In the genomic region with DNA sequence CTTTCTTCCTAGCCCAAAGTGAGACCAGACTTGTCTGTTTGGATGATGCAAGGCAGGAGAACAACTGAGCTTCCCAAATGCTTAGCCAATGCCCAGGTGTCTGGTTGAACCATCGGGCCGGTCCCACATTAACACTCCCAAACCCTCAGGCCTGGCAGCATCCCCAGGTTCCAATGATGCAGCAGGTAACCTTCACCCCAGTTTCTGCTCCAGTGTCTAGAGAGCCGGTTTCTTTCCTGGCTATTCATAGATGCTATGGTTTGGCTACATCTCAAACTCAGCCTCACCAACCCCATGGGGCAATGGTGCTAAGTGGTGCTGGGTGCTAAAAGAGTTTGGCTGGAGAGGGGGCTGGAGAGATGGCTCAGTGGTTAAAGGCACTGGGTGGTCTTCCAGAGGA, we compare ENCODE assay signal across 24 mouse cellular contexts. TPM values are rescaled to one million over a fixed set of nuclear protein-coding genes. Genes with fewer than 3 reads are reported as not detected.
A peak's percentile ranks its signal among the peaks of the same experiment; 100 is the strongest.
DNase-seq lines count a peak whose midpoint lies in the region; ATAC-seq and TF ChIP-seq lines count a peak whose summit lies in the region.
"Had no signal": no experiment of that assay in that cellular context is flagged by ENCODE, and none has a peak within 500 bp of the region (broad histone marks: within the 10 kb centered on the region; RNA-seq: fewer than 3 reads in every experiment).

No protein-coding gene starts in this region.

- no peaks in the 10 kb centered on the region for H3K79me2 ChIP-seq in heart, adult 2 months (replicated peaks; ENCODE audit: control insufficient read depth, insufficient read depth, low read length)

- no peak overlapping the region for H3K4me3 ChIP-seq in gastrocnemius, adult 2 months
- H3K4me3 ChIP-seq in heart, embryonic 12.5 days: no peak overlapping the region
- H3K4me3 ChIP-seq in heart, adult 2 months: no peak overlapping the region
- H3K4me3 ChIP-seq: embryonic facial prominence, embryonic 13.5 days; embryonic facial prominence, embryonic 15.5 days; erythroblast, embryonic 14.5 days; forebrain, embryonic 10.5 days; forebrain, embryonic 12.5 days had no signal

- TF ChIP-seq CTCF in gastrocnemius, adult 2 months (IDR thresholded peaks at IDR 0.05): no peak
- no peak for TF ChIP-seq CTCF in heart, adult 2 months (IDR thresholded peaks at IDR 0.05)

- intact Hi-C loops in gastrocnemius, adult 2 months (cut with DNase I): no loop called here
- intact Hi-C loops in heart, adult 2 months (cut with DNase I): no loop called here
- intact Hi-C loops in heart, postnatal 10 days (cut with DNase I): no loop called here

- peaks cover 25% of the 10 kb centered on the region for H3K4me1 ChIP-seq in heart, embryonic 12.5 days (replicated peaks)
- H3K4me1 ChIP-seq in heart, adult 2 months (ENCODE audit: control insufficient read depth, insufficient read depth, low read length): peaks cover 9% of the 10 kb centered on the region

- DNase-seq in gastrocnemius, adult 2 months: peak; percentile 63
- DNase-seq in gastrocnemius, postnatal 10 days: no peak
- peak; percentile 95 for DNase-seq in heart, adult 11 months
- DNase-seq in heart, adult 2 months: peak in 1 of 2 experiments; percentile 42
- no peak for DNase-seq in heart, postnatal 4 days
- DNase-seq in heart, postnatal 10 days: peak; percentile 40 to 46
- DNase-seq in heart, adult 8-10 months (ENCODE audit: low spot score): no peak
- DNase-seq: adrenal gland, adult 2 months; adrenal gland, postnatal 10 days; adrenal gland, postnatal 25 days; cerebellum, adult 11 months; cerebellum, adult 18-20 months; cerebellum, adult 8-10 months; cerebellum, adult 9-11 months; cerebellum, postnatal 14 days; cerebellum, postnatal 36 days; embryo, embryonic 11 days had no signal

- WGBS in heart, embryonic 12.5 days: 89% methylated on average over 3 of the region's 3 CpGs
- 73% methylated on average over 3 of the region's 3 CpGs for WGBS in heart, adult 2 months

- H3K4me2 ChIP-seq in heart, embryonic 12.5 days: no peak overlapping the region
- H3K4me2 ChIP-seq: embryonic facial prominence, embryonic 13.5 days; embryonic facial prominence, embryonic 15.5 days; forebrain, embryonic 12.5 days had no signal

- no peak overlapping the region for H3K9ac ChIP-seq in heart, embryonic 12.5 days
- no peak overlapping the region for H3K9ac ChIP-seq in heart, adult 2 months (ENCODE audit: low read depth, low read length)
- H3K9ac ChIP-seq: embryonic facial prominence, embryonic 13.5 days; embryonic facial prominence, embryonic 15.5 days; forebrain, embryonic 12.5 days had no signal

- no peak for TF ChIP-seq EP300 in heart, adult 2 months (IDR thresholded peaks at IDR 0.05; ENCODE audit: insufficient read depth, low read depth, low read length)

- H3K36me3 ChIP-seq in heart, embryonic 12.5 days: peaks cover 13% of the 10 kb centered on the region
- peaks cover 23% of the 10 kb centered on the region for H3K36me3 ChIP-seq in heart, adult 2 months (ENCODE audit: control insufficient read depth, insufficient read depth, low read length)
- H3K36me3 ChIP-seq: embryonic facial prominence, embryonic 13.5 days had no signal

- no peak for ATAC-seq in heart, embryonic 12.5 days (ENCODE audit: insufficient number of reproducible peaks, low FRiP score)
- ATAC-seq: forebrain, embryonic 14.5 days had no signal

- no peaks in the 10 kb centered on the region for H3K9me3 ChIP-seq in heart, embryonic 12.5 days (replicated peaks)
- H3K9me3 ChIP-seq: embryonic facial prominence, embryonic 13.5 days; embryonic facial prominence, embryonic 15.5 days; forebrain, embryonic 10.5 days; forebrain, embryonic 12.5 days had no signal

- H3K27ac ChIP-seq in gastrocnemius, adult 2 months: peak overlapping the region; percentile 77; the same call in 1 of the 2 replicates
- no peak overlapping the region for H3K27ac ChIP-seq in heart, embryonic 12.5 days (ENCODE audit: poor library complexity, severe bottlenecking)
- H3K27ac ChIP-seq in heart, adult 2 months: peak overlapping the region; percentile 41
- H3K27ac ChIP-seq: embryonic facial prominence, embryonic 13.5 days; embryonic facial prominence, embryonic 15.5 days; forebrain, embryonic 10.5 days; forebrain, embryonic 12.5 days had no signal

- H3K27me3 ChIP-seq in heart, embryonic 12.5 days (replicated peaks): no peaks in the 10 kb centered on the region
- H3K27me3 ChIP-seq in heart, adult 2 months (ENCODE audit: control insufficient read depth, insufficient read depth, low read length): no peaks in the 10 kb centered on the region
- H3K27me3 ChIP-seq: embryonic facial prominence, embryonic 13.5 days; embryonic facial prominence, embryonic 15.5 days; forebrain, embryonic 12.5 days had no signal

- TF ChIP-seq POLR2A in heart, adult 2 months (IDR thresholded peaks at IDR 0.05; ENCODE audit: insufficient read depth, low read depth, low read length): no peak

RNA-seq across cellular contexts. Expression of a gene that starts 11.9 kb away (rescaled TPM):
- 10 to 100 TPM; 41.8 to 59.7 TPM for total RNA-seq in gastrocnemius, adult 2 months (2021)
- 10 to 100 TPM; 11.9 to 12.6 TPM for total RNA-seq in gastrocnemius, postnatal 10 days (2021)
- polyA plus RNA-seq in heart, embryonic 12.5 days (2016; fragmentation: Nextera tagmentation; extraction: Ambion mirVana): 48.4 and 50.3 TPM in 2 replicates
- 100 to 1,000 TPM; 173 to 181 TPM for total RNA-seq in heart, adult 2 months (2021)
- polyA plus RNA-seq in heart, adult 2 months (2012; rRNA removed): 283 and 382 TPM in 2 replicates
- total RNA-seq in heart, postnatal 4 days (2021): 10 to 100 TPM; 47.0 to 48.8 TPM
- 10 to 100 TPM; 62.7 to 65.3 TPM for total RNA-seq in heart, postnatal 10 days (2021)
- total RNA-seq in heart, adult 8-10 months (2022): 100 to 1,000 TPM; 184 to 210 (median 190) TPM

RNA-seq across cellular contexts. Expression of a gene that starts 12.0 kb away (rescaled TPM):
- 1 to 10 TPM; 7.0 to 8.9 TPM for total RNA-seq in gastrocnemius, adult 2 months (2021)
- total RNA-seq in gastrocnemius, postnatal 10 days (2021): 10 to 100 TPM; 16.4 to 27.9 TPM
- 32.5 and 36.9 TPM in 2 replicates for polyA plus RNA-seq in heart, embryonic 12.5 days (2016; fragmentation: Nextera tagmentation; extraction: Ambion mirVana)
- total RNA-seq in heart, adult 2 months (2021): 10 to 100 TPM; 14.4 to 16.4 TPM
- 13.9 and 17.0 TPM in 2 replicates for polyA plus RNA-seq in heart, adult 2 months (2012; rRNA removed)
- total RNA-seq in heart, postnatal 4 days (2021): 10 to 100 TPM; 43.5 to 44.2 TPM
- total RNA-seq in heart, postnatal 10 days (2021): 10 to 100 TPM; 25.0 to 33.6 TPM
- total RNA-seq in heart, adult 8-10 months (2022): 10 to 100 TPM; 12.6 to 20.0 (median 16.2) TPM

RNA-seq across cellular contexts. Expression of a gene that starts 46.9 kb away (rescaled TPM):
- 10 to 100 TPM; 12.1 to 13.0 TPM for total RNA-seq in gastrocnemius, adult 2 months (2021)
- total RNA-seq in gastrocnemius, postnatal 10 days (2021): 10 to 100 TPM; 23.6 to 33.4 TPM
- 24.0 and 24.9 TPM in 2 replicates for polyA plus RNA-seq in heart, embryonic 12.5 days (2016; fragmentation: Nextera tagmentation; extraction: Ambion mirVana)
- total RNA-seq in heart, adult 2 months (2021): 10 to 100 TPM; 10.7 to 13.2 TPM
- 8.7 and 14.5 TPM in 2 replicates for polyA plus RNA-seq in heart, adult 2 months (2012; rRNA removed)
- 10 to 100 TPM; 33.0 to 40.3 TPM for total RNA-seq in heart, postnatal 4 days (2021)
- total RNA-seq in heart, postnatal 10 days (2021): 10 to 100 TPM; 26.0 to 27.2 TPM
- 10 to 100 TPM; 10.8 to 15.7 (median 12.7) TPM for total RNA-seq in heart, adult 8-10 months (2022)

Comparison
In these comparisons a context has a peak if more than half of its experiments do, and no peak if none do; other contexts are left out.
1. DNase-seq: peak in gastrocnemius, adult 2 months (single experiment), heart, adult 11 months (single experiment) and heart, postnatal 10 days (2 of 2); none in gastrocnemius, postnatal 10 days (single experiment), heart, postnatal 4 days (single experiment) and heart, adult 8-10 months (single experiment).